Mouse (Mus musculus): ENCODE results near the gene Mkln1. TPM values are rescaled to one million over a fixed set of nuclear protein-coding genes. Genes with fewer than 3 reads are reported as not detected.
"Not testable (repeated sequence)": the region's sequence is repeated elsewhere in the genome, so short reads cannot be mapped to it uniquely, and the experiment has no call there.

Gene Mkln1
- total RNA-seq, 2 experiments from 2014 or later, result 189 to 196 TPM

- no peak for DNase-seq (ENCODE audit: low spot score in 2 of 2)
Observed at GRCm38 (mm10) chr6:31544318-31544717, 145.8 kb downstream of the Mkln1 start.

DNA sequence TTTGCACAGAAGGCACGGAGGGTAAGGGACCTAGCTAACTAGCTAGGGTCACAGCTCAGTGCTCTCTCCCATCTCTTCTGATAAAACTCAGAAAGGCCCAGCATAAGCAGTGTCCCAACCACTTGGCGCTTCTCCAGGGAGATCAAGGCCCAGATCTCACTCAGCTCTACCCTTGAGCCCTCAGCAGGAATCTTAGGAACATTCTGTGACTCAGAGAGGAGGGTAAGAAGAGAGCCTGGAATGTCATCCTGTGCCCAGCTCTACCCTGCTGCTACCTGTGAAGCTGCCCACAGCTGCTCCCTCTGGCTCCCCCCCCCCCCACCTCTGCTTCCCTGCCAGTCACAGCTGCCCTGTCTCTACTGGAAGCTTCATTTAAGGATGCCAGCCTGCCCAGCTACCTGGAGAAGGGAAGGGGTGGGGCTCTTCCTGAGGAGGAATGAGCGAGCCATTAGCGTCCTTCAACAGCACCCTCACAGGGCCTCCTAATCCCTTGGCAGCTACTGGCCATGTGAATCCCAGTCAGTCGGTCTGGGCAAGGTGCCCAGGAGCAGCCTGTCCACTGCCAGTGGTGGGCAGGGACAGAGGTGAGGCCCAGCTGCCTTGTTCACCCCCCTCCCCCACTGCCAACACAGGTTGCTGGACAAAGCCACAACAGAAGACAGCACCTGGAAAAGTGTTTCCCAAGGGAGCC lies 151.0 kb downstream of the Mkln1 start:
- peak; percentile 60 to 72 for DNase-seq (ENCODE audit: low spot score in 2 of 2)

DNA sequence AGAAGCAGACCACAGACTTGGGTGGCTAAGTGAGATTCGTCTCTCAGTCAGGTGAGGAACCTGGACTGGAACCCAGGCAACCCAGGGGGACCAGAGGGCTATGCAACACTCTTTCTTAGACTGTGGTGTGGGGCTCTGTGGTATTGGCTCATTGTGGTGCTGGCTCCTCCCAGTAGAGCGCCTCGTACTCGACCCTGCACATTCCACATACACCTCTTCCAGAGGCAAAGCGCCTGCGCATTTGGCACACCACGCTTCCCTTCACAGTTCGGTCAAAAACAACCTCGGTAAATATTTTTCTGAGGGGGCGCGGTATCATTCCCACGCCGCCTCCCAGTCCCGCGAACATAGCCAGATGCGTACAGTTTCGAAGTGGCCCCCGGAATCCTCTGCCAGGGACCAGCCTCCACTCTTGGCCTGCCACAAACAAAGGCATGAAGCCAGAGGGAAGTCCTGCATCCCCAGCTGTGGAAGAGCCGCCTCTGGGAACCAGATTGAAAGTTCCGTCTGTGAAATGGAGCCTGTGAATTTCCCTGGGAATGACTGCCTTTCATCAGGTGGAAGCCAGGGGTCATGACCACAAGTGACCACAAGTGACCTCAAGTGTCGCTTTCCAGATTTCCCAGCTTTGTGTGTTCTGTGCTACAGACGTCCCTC lies 152.5 kb downstream of the Mkln1 start:
- DNase-seq (ENCODE audit: low spot score in 2 of 2), result no peak

GRCm38 (mm10) chr6:31556460-31557100 lies 158.0 kb downstream of the Mkln1 start:
- DNase-seq (ENCODE audit: low spot score in 2 of 2), result no peak

DNA sequence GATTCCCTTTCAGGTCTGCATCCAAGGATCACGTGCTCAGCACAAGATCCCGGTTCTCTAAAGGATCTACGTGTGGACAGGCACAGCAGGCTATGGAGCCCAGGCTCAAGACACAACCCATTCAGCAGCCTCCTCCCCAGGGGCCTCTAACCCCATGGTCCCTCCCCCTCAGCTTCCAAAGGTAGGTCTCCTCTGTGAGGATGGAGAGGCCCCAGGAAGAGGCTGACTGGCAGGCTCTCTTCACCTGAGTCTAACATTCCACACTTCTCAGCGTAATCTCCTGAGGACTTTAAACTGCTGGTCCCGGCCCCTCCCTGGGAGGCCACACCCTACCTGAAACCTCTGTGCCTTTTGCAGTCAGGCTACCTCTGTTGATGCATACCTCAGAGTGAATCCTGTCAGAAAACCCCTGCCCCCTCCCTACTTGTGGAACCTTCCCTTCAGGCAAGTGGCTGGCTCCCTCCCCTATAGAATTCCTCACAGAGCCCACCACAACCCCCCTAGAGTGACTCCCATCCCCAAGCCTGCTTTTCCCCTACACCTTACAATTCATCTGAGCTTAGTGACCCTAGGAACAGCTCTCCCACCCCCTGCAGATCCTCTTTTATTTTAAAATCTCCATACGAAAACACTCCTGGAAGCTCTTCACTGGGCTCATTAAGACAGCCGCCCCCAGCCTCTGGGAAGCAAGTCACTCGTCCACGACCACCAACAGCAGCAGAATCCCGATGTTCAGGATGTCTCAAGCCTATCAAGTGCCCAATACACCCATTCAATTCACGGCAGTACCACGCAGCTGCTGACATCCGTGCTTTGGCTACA lies 161.8 kb downstream of the Mkln1 start:
- DNase-seq (ENCODE audit: low spot score in 2 of 2), result no peak

GRCm38 (mm10) chr6:31561948-31562347 lies 163.4 kb downstream of the Mkln1 start:
- DNase-seq (ENCODE audit: low spot score in 2 of 2), result not testable (repeated sequence)

GRCm38 (mm10) chr6:31562371-31563080 lies 164.0 kb downstream of the Mkln1 start:
- DNase-seq (ENCODE audit: low spot score in 2 of 2), result no peak

- DNase-seq (ENCODE audit: low spot score in 2 of 2), result peak; percentile 80
Observed at GRCm38 (mm10) chr6:31563235-31564181, 165.0 kb downstream of the Mkln1 start, which contains the start of gene Podxl. Gene Podxl (minus strand): TSS chr6:31563981.

DNA sequence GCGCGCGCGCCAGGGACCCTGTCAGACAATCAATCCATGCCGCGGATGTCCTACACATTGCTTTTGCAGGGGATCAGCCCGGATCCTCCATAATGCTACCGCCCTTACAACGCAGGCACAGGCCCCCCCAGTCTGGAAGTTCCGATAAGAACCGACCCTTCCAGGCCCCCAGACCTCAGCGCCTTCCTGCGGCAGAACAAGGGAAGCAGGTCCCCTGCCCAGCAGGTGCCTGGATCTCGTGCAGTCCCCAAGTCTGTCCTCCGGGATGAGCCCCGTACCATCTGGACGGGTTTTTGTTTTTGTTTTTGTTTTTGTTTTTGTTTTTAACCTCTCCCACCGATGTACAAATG lies 165.6 kb downstream of the Mkln1 start:
- DNase-seq (ENCODE audit: low spot score in 2 of 2), result no peak

DNA sequence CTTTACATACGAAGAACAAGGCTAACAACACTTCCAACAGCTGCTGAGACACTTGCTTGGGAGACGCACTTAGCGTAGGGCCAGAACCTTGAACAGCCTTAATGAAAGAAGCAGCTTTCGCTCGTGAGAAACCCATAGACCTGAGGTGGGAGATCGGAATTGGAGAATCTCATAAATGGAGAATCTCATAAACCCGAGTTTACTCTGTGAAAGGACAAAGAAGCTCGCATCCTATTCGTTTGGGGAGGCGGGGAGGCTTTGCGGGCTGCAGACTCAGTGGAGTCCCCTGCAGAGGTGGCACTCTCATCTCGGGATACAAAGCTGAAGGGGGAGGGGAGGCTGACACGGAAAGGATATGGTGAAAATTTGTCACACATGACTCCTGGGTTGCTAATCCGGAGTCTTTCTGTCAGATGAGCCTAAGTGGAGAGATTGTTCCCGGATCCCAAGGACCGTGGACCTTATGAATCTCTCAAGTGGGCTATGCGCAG lies 166.4 kb downstream of the Mkln1 start:
- DNase-seq (ENCODE audit: low spot score in 2 of 2), result no peak

Other genes starting within 250 kb of the Mkln1 start
- 10 to 100 TPM; 45.0 to 50.0 TPM for gene Podxl, start 165.2 kb downstream of the Mkln1 start, total RNA-seq (2021)